Mouse (Mus musculus): ENCODE results near the gene Smad3.

GRCm38 (mm10) chr9:63701957-63702309 lies 55.9 kb downstream of the Smad3 start:
- TF ChIP-seq CTCF (IDR thresholded peaks at IDR 0.05; ENCODE audit: control insufficient read depth, insufficient read depth, insufficient replicate concordance, low read depth, low read length) = no peak
- no peak for TF ChIP-seq POLR2A (IDR thresholded peaks at IDR 0.05; ENCODE audit: control insufficient read depth, low read depth, low read length)
